Mouse (Mus musculus) heart, embryonic 14.5 days (tissue): ENCODE results near the gene Necap2. TPM values are rescaled to one million over a fixed set of nuclear protein-coding genes. Genes with fewer than 3 reads are reported as not detected.

Source experiments
- ATAC-seq: fragments of 200-750 bp; cut with Nextera tagmentation; 2 replicates; pipeline ENCODE4 v1.8.0; 2017; ENCODE audit warnings: low read depth, moderate TSS enrichment; ENCODE audit not compliant: insufficient number of reproducible peaks, insufficient read depth, low FRiP score
- H3K27ac ChIP-seq, 2 experiments: fragments of 200-500 bp in 1 of 2; fragments of 300-500 bp in 1 of 2; sonication (generic) in 1 of 2; replicated peaks in 1 of 2; 2 replicates each; pipeline ENCODE4 v1.5.1; 2012 to 2014; ENCODE audit warnings: low read depth in 2 of 2, low read length in 2 of 2, control low read depth in 1 of 2, mild to moderate bottlenecking in 1 of 2, mixed read lengths in 1 of 2; ENCODE audit not compliant: control insufficient read depth in 1 of 2, insufficient read depth in 1 of 2
- H3K27me3 ChIP-seq: fragments of 300-500 bp; sonication (generic); 2 replicates; pipeline ENCODE4 v1.6.1; 2014; ENCODE audit warnings: mild to moderate bottlenecking, low read length, control low read depth; ENCODE audit not compliant: control insufficient read depth, insufficient read depth
- H3K36me3 ChIP-seq: fragments of 300-500 bp; sonication (generic); 2 replicates; pipeline ENCODE4 v1.6.1; 2014; ENCODE audit warnings: mild to moderate bottlenecking, control low read depth, low read length, mixed read lengths; ENCODE audit not compliant: control insufficient read depth, insufficient read depth
- H3K4me1 ChIP-seq, 2 experiments: fragments of 200-500 bp in 1 of 2; fragments of 300-500 bp in 1 of 2; sonication (generic) in 1 of 2; 2 replicates each; pipeline ENCODE4 v1.6.1; 2012 to 2014; ENCODE audit warnings: low read length in 2 of 2, control low read depth in 1 of 2, mixed read lengths in 1 of 2; ENCODE audit not compliant: control insufficient read depth in 2 of 2, insufficient read depth in 2 of 2
- H3K4me2 ChIP-seq: fragments of 300-500 bp; sonication (generic); 2 replicates; pipeline ENCODE4 v1.6.1; 2014; ENCODE audit warnings: mild to moderate bottlenecking, low read length
- H3K4me3 ChIP-seq, 2 experiments: fragments of 200-500 bp in 1 of 2; fragments of 300-500 bp in 1 of 2; sonication (generic) in 1 of 2; 2 replicates each; pipeline ENCODE4 v1.5.1; 2012 to 2014; ENCODE audit warnings: low read length in 2 of 2, mild to moderate bottlenecking in 2 of 2, control low read depth in 1 of 2, low read depth in 1 of 2, moderate library complexity in 1 of 2; ENCODE audit not compliant: control insufficient read depth in 1 of 2, insufficient read depth in 1 of 2
- H3K9ac ChIP-seq: fragments of 300-500 bp; sonication (generic); 2 replicates; pipeline ENCODE4 v1.6.1; 2014; ENCODE audit warnings: mild to moderate bottlenecking, low read length
- H3K9me3 ChIP-seq: fragments of 300-500 bp; sonication (generic); 2 replicates; pipeline ENCODE4 v1.6.1; 2016; ENCODE audit warnings: low read length, control low read depth; ENCODE audit not compliant: control insufficient read depth
- WGBS: fragments of 180-500 bp; shearing (Covaris S2); extraction: QIAGEN DNeasy Blood & Tissue Kit; methylation state at CpG from one replicate; pipeline ENCODE4 v1.1.7; 2014; 5-methylcytosine and 5-hydroxymethylcytosine counted together
- polyA plus RNA-seq: library from polyadenylated mRNA; unstranded; fragments of >200 nt; fragmentation: Nextera tagmentation; extraction: Ambion mirVana; gene quantifications from 2 replicates; pipeline ENCODE4 v1.2.1, GENCODE M21; 2014

The Necap2 gene
- polyA plus RNA-seq, 1 experiment from 2014 or later: 34.2 TPM

DNA sequence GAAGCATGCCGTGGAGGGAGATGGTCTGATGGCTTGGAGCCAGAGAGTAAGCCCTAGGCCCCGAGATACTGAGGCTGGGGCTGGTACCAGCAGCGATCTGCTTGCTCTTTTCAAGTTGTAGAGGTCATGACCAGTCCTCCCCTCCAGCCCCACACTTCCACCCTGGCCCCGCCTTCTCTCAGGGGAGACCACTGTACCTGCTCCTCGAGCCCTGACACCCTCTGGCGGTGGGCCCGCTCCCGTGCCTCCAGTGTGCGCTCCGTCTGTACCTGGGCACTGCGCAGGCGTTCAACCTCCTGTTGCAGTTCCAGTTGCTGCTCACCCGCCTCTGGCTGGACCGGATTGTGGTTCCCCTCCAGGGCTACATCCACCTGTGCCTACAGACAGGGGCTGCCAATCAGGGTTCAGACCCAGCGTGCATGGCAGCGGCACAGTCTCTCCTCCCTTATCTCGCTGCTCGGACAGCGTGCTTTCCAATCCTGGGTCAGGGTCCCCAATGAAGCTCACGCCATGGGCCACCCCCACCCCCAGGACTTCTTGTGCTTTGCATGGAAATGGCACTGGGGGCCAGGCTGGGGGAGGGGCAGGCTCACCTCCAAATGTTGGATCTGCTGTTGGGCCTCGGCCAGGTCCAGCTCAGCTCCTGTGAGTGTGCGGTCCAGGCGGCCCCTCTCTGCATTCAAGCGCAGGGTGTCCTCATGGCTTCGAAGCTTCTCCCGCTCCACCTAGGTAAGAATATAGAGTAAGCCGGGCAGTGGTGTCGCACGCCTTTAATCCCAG is 60.3 kb downstream of the Necap2 start:
- Histone ChIP-seq H3K4me2 (no peak overlapping the region), H3K4me3 (no peak overlapping the region), H3K4me1 (peaks cover 37 to 60% of the 10 kb centered on the region in 2 experiments), H3K9me3 (no peaks in the 10 kb centered on the region), H3K36me3 (peaks cover 55% of the 10 kb centered on the region), H3K27me3 (no peaks in the 10 kb centered on the region), H3K9ac (0 out of 2 replicates have a peak overlapping the region, but pooled peaks have one; percentile 16), H3K27ac (peak overlapping the region in 1 of 2 experiments; percentile 57; a peak in 1 of 4 replicates)
- 75% methylated on average over 29 of the region's 29 CpGs for WGBS
- ATAC-seq: no peak

Other genes starting within 250 kb of the Necap2 start
- 0.09 TPM in 1 of 2 replicates, not detected in the other for gene Padi1, start 232.6 kb downstream of the Necap2 start, polyA plus RNA-seq
- gene Padi2, start 172.0 kb downstream of the Necap2 start, polyA plus RNA-seq: 0.89 and 1.2 TPM in 2 replicates
- gene Sdhb, start 117.2 kb downstream of the Necap2 start, polyA plus RNA-seq: 1,003 and 1,015 TPM in 2 replicates
- 24.7 and 27.2 TPM in 2 replicates for gene Atp13a2, start 91.5 kb downstream of the Necap2 start, polyA plus RNA-seq
- gene Mfap2, start 67.9 kb downstream of the Necap2 start, polyA plus RNA-seq: 243 and 295 TPM in 2 replicates
- 3.3 and 4.4 TPM in 2 replicates for gene Crocc, start 17.8 kb downstream of the Necap2 start, polyA plus RNA-seq
- gene Spata21, start 10.0 kb upstream of the Necap2 start, polyA plus RNA-seq: not detected in 2 replicates
- 20.8 and 24.0 TPM in 2 replicates for gene Szrd1, start 61.4 kb upstream of the Necap2 start, polyA plus RNA-seq
- gene Fbxo42, start 69.6 kb upstream of the Necap2 start, polyA plus RNA-seq: 12.7 and 15.7 TPM in 2 replicates
- gene Rsg1, start 135.6 kb upstream of the Necap2 start, polyA plus RNA-seq: 1.5 and 1.7 TPM in 2 replicates
- 1.1 and 2.6 TPM in 2 replicates for gene Arhgef19, start 161.1 kb upstream of the Necap2 start, polyA plus RNA-seq
- 1.9 TPM in 2 replicates for gene Epha2, start 222.9 kb upstream of the Necap2 start, polyA plus RNA-seq